Mouse (Mus musculus) forebrain, embryonic 10.5 days (tissue): ENCODE results near the gene Ubald2. TPM values are rescaled to one million over a fixed set of nuclear protein-coding genes. Genes with fewer than 3 reads are reported as not detected.
A peak's percentile ranks its signal among the peaks of the same experiment; 100 is the strongest.
"Not testable (repeated sequence)": the region's sequence is repeated elsewhere in the genome, so short reads cannot be mapped to it uniquely, and the experiment has no call there.

Experiments
- DNase-seq: peaks from one replicate; pipeline ENCODE4 v3.0.0-alpha.2; 2017; ENCODE audit warnings: low spot score; ENCODE audit errors: extremely low spot score
- H3K27ac ChIP-seq: fragments of 300-500 bp; sonication (generic); 2 replicates; pipeline ENCODE4 v1.5.1; 2016; ENCODE audit warnings: mild to moderate bottlenecking
- H3K27me3 ChIP-seq: fragments of 300-500 bp; sonication (generic); 2 replicates; pipeline ENCODE4 v1.6.1; 2016; ENCODE audit warnings: mild to moderate bottlenecking; ENCODE audit not compliant: poor library complexity, severe bottlenecking
- H3K36me3 ChIP-seq: fragments of 300-500 bp; sonication (generic); replicated peaks from 2 replicates; pipeline ENCODE4 v1.6.1; 2016; ENCODE audit warnings: mild to moderate bottlenecking, moderate library complexity
- H3K4me1 ChIP-seq: fragments of 300-500 bp; sonication (generic); 2 replicates; pipeline ENCODE4 v1.6.1; 2016
- H3K4me3 ChIP-seq: fragments of 300-500 bp; sonication (generic); 2 replicates; pipeline ENCODE4 v1.5.1; 2016; ENCODE audit warnings: mild to moderate bottlenecking, moderate library complexity
- H3K9me3 ChIP-seq: fragments of 300-500 bp; sonication (generic); 2 replicates; pipeline ENCODE4 v1.6.1; 2016; ENCODE audit warnings: mild to moderate bottlenecking, moderate library complexity
- WGBS: fragments of 180-500 bp; shearing (Covaris S2); methylation state at CpG from one replicate; pipeline ENCODE4 v1.1.7; 2016; 5-methylcytosine and 5-hydroxymethylcytosine counted together
- polyA plus RNA-seq: library from polyadenylated mRNA; unstranded; fragments of >200 nt; fragmentation: Nextera tagmentation; extraction: Ambion mirVana; gene quantifications from 2 replicates; pipeline ENCODE4 v1.2.1, GENCODE M21; 2016

Gene Ubald2
- polyA plus RNA-seq, 1 experiment from 2014 or later: 31.6 TPM

DNA sequence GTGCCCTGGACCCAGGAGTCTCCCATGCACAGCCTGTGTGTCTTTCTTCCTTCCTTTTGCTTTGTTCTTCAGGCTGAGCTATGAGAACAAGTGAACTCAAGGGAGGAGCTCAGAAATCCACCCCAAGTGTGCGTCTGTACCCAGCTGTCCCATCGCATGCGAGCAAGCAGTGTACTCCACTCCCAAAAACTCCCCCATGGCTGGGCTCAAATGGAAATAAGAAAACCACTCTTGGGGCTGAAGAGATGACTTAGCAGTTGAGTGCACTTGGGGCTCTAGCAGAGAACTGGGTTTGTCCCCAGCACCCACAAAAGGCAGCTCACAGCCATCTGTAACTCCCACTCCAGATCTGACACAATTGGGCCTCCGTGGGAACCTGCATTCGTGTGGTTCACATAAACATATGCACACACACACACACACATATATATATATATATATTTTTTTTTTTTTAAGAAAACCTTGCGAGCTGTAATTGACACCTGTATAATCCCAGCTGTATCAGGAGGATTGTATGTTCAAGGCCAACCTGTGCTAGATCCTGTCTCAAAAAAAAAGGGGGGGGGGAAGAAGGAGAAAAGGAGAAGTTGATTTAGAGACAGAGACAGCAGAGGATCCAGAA, 14.9 kb upstream of the Ubald2 start:
- H3K27ac ChIP-seq: peak overlapping the region; percentile 71
- H3K36me3 ChIP-seq: no peaks in the 10 kb centered on the region
- DNase-seq: no peak
- H3K4me1 ChIP-seq: peaks cover 26% of the 10 kb centered on the region
- 90% methylated on average over 6 of the region's 6 CpGs for WGBS
- H3K27me3 ChIP-seq: peaks cover 20% of the 10 kb centered on the region
- H3K4me3 ChIP-seq: no peak overlapping the region
- no peaks in the 10 kb centered on the region for H3K9me3 ChIP-seq

DNA sequence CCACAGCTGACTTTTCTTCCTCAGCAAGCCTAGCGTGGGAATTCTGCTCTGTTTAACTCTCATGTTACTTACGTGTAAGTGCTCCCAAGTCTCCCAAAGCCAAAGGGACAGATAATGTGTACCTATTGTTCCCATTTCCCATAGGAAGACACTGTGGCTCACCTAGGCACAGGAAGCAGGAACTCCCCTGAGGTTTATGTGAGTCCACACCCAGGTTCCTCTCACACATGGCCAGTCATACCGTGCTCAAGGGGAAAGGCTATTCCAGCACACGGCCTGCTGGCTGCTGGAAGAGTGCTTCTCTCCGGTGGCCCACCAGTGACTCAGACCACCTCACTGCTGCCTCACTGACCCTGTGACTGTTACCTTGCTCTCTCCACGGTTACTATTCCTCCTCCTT, 12.8 kb upstream of the Ubald2 start:
- no peak for DNase-seq
- no peak overlapping the region for H3K27ac ChIP-seq
- H3K4me1 ChIP-seq: peaks cover 23% of the 10 kb centered on the region
- no peak overlapping the region for H3K4me3 ChIP-seq
- 0 out of 2 replicates have a peak, but pooled peaks cover 6% of the 10 kb centered on the region for H3K27me3 ChIP-seq
- 81% methylated on average over 6 of the region's 6 CpGs for WGBS
- H3K36me3 ChIP-seq: no peaks in the 10 kb centered on the region
- H3K9me3 ChIP-seq: no peaks in the 10 kb centered on the region

GRCm38 (mm10) chr11:116422562-116422961, 11.3 kb upstream of the Ubald2 start:
- Histone ChIP-seq H3K36me3 (no peaks in the 10 kb centered on the region), H3K27ac (no peak overlapping the region), H3K27me3 (0 out of 2 replicates have a peak, but pooled peaks cover 6% of the 10 kb centered on the region), H3K4me3 (no peak overlapping the region), H3K9me3 (no peaks in the 10 kb centered on the region), H3K4me1 (peaks cover 19% of the 10 kb centered on the region)
- DNase-seq: no peak
- 84% methylated on average over 2 of the region's 2 CpGs for WGBS

GRCm38 (mm10) chr11:116423214-116423613, 10.7 kb upstream of the Ubald2 start:
- Histone ChIP-seq H3K36me3 (no peaks in the 10 kb centered on the region), H3K4me3 (no peak overlapping the region), H3K4me1 (peaks cover 14% of the 10 kb centered on the region), H3K9me3 (no peaks in the 10 kb centered on the region), H3K27ac (no peak overlapping the region), H3K27me3 (0 out of 2 replicates have a peak, but pooled peaks cover 6% of the 10 kb centered on the region)
- 94% methylated on average over 6 of the region's 6 CpGs for WGBS
- DNase-seq: no peak

GRCm38 (mm10) chr11:116423782-116424620, 9.9 kb upstream of the Ubald2 start:
- H3K9me3 ChIP-seq: no peaks in the 10 kb centered on the region
- H3K27ac ChIP-seq: no peak overlapping the region
- peaks cover 8% of the 10 kb centered on the region for H3K4me1 ChIP-seq
- 85% methylated on average over 10 of the region's 10 CpGs for WGBS
- no peak for DNase-seq
- no peak overlapping the region for H3K4me3 ChIP-seq
- H3K36me3 ChIP-seq: no peaks in the 10 kb centered on the region
- 0 out of 2 replicates have a peak, but pooled peaks cover 6% of the 10 kb centered on the region for H3K27me3 ChIP-seq

GRCm38 (mm10) chr11:116424621-116425407, 9.1 kb upstream of the Ubald2 start:
- peaks cover 6% of the 10 kb centered on the region; the same call in 1 of the 2 replicates for H3K27me3 ChIP-seq
- H3K27ac ChIP-seq: no peak overlapping the region
- no peaks in the 10 kb centered on the region for H3K9me3 ChIP-seq
- H3K4me1 ChIP-seq: peaks cover 15% of the 10 kb centered on the region
- H3K4me3 ChIP-seq: no peak overlapping the region
- DNase-seq: no peak
- 53% methylated on average over 8 of the region's 8 CpGs for WGBS
- H3K36me3 ChIP-seq: no peaks in the 10 kb centered on the region

DNA sequence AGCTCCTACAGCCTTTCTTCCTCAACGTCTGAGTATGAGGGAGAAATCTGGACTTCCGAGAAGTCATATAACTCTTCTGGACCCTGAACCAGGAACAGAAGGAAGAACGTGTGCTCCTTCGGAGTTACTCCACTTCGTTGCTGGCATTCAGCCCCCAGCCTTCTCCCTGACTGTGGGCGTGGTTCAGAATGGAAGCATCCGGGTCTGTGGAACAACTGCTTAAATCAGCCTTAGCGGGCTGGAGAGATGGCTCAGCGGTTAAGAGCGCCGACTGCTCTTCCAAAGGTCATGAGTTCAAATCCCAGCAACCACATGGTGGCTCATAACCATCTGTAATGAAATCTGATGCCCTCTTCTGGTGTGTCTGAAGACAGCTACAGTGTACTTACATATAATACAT, 7.6 kb upstream of the Ubald2 start:
- not testable (repeated sequence) for H3K27ac ChIP-seq, H3K9me3 ChIP-seq, H3K4me3 ChIP-seq, DNase-seq, H3K36me3 ChIP-seq
- WGBS: 89% methylated on average over 11 of the region's 11 CpGs
- H3K27me3 ChIP-seq: peaks cover 15% of the 10 kb centered on the region; the same call in 1 of the 2 replicates
- H3K4me1 ChIP-seq: peaks cover 21% of the 10 kb centered on the region

DNA sequence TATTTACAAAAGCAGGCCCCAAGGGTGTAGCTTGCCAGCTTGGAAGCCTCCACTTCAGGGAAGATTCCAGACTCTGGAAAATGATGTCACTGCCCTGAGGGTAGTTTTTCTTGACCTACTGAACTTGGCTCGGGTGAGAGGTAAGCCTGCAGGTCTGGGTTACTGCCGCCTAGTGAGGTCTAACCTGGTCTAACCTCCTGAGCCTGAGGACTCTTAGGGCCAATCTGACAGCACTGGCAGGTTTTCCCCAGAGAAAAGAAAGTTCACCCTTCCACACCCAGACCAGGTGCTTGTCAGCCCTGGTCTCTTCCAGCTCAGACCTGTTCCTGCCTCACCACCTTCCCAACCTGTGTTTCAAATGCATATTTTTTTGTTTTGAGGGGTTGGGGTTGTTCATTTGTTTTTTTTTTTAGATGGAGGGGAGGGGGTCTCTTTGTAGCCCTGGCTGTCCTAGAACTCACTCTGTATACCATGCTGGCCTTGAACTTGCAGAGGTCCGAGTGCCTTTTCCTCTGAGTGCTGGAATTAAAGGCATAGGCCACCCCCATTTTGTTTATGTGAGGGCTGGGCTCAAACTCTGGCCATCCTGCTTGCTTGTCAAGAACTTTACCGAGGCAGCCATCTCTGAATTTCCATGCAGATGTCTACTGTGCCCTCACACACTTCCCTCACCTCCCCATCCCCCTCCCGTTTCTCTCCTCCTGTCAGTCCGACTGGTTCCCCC, 6.9 kb upstream of the Ubald2 start:
- Histone ChIP-seq H3K4me1 (peaks cover 26% of the 10 kb centered on the region), H3K27ac (no peak overlapping the region), H3K9me3 (no peaks in the 10 kb centered on the region), H3K36me3 (no peaks in the 10 kb centered on the region), H3K27me3 (peaks cover 22% of the 10 kb centered on the region), H3K4me3 (no peak overlapping the region)
- 83% methylated on average over 6 of the region's 6 CpGs for WGBS
- DNase-seq: no peak

GRCm38 (mm10) chr11:116428872-116429859, 4.7 kb upstream of the Ubald2 start:
- WGBS: 58% methylated on average over 13 of the region's 13 CpGs

DNA sequence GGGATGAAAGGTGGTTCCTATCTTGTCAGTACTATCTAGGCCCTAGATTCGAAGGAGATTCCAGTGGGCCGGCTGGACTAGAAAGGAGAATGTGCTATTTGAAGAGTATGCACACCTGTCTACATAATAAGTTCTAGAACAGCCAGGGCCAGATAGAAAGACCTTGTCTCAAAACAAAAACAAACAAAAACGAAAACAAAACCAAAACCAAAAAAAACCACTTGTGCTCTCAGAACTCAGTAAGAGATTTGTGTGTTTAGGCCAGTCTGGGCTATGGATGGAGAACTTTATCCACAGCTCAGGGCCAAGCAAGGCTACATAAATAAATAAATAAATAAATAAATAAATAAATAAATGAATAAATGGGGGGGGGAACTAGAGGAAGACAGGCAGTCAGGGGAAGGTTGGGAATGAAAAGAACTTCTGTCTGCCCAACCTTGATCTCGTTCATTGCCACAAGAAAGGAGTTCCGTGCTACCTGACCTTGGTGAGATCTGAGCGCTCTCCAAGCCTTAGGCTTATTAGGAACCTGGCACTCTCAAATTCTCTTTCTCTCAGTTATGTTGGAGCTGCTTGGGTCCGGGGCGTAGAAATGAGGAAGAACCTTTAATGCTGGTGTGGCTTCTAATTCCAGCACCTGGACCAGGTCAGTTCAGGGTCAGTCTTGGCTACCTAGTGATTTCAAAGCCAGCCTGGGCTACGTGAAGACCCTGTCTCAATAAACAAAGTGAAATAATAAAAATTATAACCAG, 3.9 kb upstream of the Ubald2 start:
- Histone ChIP-seq H3K27ac (0 out of 2 replicates have a peak overlapping the region, but pooled peaks have one; percentile 30), H3K27me3 (peaks cover 22% of the 10 kb centered on the region), H3K4me1 (peaks cover 43% of the 10 kb centered on the region), H3K36me3 (no peaks in the 10 kb centered on the region), H3K4me3 (no peak overlapping the region), H3K9me3 (no peaks in the 10 kb centered on the region)
- no peak for DNase-seq
- 88% methylated on average over 9 of the region's 9 CpGs for WGBS

More at GRCm38 (mm10) chr11:116428872-116429859, 4.7 kb upstream of the Ubald2 start:
- peaks cover 22% of the 10 kb centered on the region for H3K27me3 ChIP-seq
- no peaks in the 10 kb centered on the region for H3K9me3 ChIP-seq
- H3K4me1 ChIP-seq: peaks cover 41% of the 10 kb centered on the region
- no peak overlapping the region for H3K4me3 ChIP-seq
- no peaks in the 10 kb centered on the region for H3K36me3 ChIP-seq
- H3K27ac ChIP-seq: peak overlapping the region; percentile 30; the same call in 1 of the 2 replicates
- no peak for DNase-seq
